Mouse (Mus musculus): Measurements from ENCODE around the gene Syngr1. TPM values are rescaled to one million over a fixed set of nuclear protein-coding genes. Genes with fewer than 3 reads are reported as not detected.

Syngr1 gene
- total RNA-seq (2023), result 0.18 TPM

DNA sequence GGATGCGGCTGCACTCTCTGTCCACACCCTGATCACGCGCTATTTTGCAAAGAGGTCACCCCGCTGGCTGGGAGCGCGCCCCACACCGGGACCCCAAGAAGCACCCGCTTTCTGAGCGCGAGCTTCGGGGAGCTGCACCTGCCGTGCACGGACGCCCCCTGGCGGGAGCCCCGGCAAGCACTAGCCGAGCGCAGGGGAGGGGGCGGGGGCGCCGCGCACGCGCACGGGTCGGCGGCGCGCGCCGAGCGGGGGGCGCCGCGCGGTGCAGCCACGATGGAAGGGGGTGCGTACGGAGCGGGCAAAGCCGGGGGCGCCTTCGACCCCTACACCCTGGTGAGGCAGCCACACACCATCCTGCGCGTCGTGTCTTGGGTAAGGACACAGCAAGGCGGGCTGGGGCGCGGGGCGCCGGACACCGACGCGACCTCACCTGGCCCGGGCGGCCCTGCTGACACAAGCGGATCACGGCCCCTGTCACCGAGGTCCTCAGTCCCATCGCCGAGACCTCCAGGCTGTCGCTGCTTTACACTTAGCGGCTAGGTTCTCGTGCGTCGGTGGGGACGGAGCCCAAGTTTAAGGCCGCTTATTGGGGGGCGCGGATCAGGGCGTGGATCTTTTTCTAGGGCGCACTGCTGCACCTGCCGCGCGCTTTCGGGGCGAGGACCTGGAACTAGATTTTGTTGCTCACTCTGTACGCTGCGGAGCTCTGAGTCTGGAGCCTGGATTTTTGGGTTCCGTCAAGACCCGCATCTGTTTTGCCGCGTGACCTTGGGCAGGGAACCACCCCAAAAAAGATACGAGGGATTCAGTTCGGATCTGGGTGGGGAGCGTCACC is at the start of gene Syngr1, which contains the start of gene Rpl3:
Syngr1 (plus strand) TSS at position 214 of the 835 bp plus-strand sequence.
Rpl3 (minus strand) TSS at position 748 of the 835 bp plus-strand sequence.

DNA sequence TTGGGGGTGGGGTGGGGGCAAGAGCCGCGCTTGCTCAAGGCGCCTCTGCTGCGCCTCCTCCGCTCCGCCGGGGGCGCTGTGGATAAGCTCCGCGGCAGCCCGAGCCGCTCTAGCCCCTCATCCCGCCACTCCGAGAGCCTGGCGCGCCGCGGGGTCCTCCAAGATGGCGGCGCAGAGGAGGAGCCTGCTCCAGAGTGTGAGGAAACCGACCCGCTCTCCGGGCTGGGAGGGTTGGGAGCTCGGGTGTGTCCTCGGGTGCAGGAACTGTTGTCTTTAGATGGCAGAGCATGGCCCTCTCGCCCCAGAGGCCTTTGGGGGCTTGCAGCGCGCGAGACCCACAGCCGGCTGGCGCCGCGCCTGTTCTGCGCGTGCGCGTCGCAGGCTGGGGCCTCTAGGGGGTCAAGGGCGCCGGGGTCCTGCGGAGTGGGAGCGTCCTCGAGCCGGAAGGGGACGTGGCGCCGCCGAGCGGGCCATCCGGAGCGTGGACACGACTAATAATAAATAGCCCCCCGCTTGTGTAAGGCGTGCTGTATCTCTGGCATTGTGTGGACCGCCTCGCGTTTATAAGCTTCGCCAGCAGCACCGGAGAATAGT is 42.0 kb downstream of the Syngr1 start, which contains the start of gene Tab1:
Tab1 (plus strand) TSS at position 135 of the 594 bp plus-strand sequence.

Other genes starting within 250 kb of the Syngr1 start
- gene Apobec3, start 199.7 kb upstream of the Syngr1 start, total RNA-seq (2023), result 91.8 TPM
- 128 TPM for gene Cbx7, start 120.2 kb upstream of the Syngr1 start, total RNA-seq (2023)
- gene Pdgfb, start 76.4 kb upstream of the Syngr1 start, total RNA-seq (2023), result 1.7 TPM
- 1,364 TPM for gene Rpl3, start 534 bp downstream of the Syngr1 start, total RNA-seq (2023)
- 22.7 TPM for gene Tab1, start 41.8 kb downstream of the Syngr1 start, total RNA-seq (2023)
- 0.33 TPM for gene Mgat3, start 82.4 kb downstream of the Syngr1 start, total RNA-seq (2023)
- gene Mief1, start 142.7 kb downstream of the Syngr1 start, total RNA-seq (2023), result 51.3 TPM
- gene AC140267.1, start 144.5 kb downstream of the Syngr1 start, total RNA-seq (2023), result not detected
- 379 TPM for gene Atf4, start 163.8 kb downstream of the Syngr1 start, total RNA-seq (2023)
- 29.4 TPM for gene Rps19bp1, start 173.0 kb downstream of the Syngr1 start, total RNA-seq (2023)
- 2.7 TPM for gene Cacna1i, start 195.9 kb downstream of the Syngr1 start, total RNA-seq (2023)